Mouse (Mus musculus) right cerebral cortex, adult 2 months (tissue): ENCODE results near the gene Mettl26.

Source experiments
- DNase-seq, 2 experiments: peaks; one replicate each; pipeline ENCODE4 v3.0.0; 2021 to 2022; ENCODE audit warnings: low spot score in 2 of 2

Mettl26 gene

DNA sequence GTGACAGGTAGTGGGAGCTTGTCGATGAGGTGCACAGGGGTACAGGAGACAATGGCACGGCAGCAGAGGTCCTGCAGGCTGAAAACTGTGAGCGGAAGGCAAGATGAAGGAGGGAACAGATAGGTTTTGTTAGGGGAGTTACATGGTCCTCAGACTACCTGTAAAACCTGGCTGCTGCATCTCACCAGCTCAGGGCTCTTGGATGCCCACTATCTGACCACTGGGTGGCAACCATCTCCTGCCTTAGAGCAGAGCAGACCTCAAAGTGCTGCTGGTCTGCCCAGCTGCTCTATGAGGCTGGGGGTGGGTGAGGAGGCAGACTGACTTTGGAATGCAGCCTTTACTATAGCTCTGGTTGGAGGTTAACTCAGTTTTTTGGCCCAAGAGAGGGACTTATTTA, 8.9 kb downstream of the Mettl26 start:
- no peak for DNase-seq

DNA sequence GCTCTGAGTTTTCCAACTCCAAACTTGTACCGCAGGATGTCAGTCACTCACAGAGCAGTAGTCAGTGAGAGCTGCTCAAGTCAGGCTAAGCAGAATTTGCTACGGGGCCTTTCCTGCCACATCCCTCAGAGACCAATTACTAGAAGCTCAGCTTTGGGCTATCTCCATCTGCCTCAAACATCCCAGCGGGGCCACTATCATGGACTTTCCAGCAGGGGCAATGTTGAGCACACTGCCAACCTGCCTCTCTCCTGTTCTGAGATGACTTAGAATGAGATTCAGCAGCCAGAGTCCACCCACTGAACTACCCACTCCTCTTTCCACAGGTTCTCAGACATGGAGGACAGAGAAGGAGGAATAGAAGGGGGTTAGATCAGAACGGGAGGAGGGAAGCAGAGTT, 10.8 kb downstream of the Mettl26 start:
- DNase-seq: no peak

DNA sequence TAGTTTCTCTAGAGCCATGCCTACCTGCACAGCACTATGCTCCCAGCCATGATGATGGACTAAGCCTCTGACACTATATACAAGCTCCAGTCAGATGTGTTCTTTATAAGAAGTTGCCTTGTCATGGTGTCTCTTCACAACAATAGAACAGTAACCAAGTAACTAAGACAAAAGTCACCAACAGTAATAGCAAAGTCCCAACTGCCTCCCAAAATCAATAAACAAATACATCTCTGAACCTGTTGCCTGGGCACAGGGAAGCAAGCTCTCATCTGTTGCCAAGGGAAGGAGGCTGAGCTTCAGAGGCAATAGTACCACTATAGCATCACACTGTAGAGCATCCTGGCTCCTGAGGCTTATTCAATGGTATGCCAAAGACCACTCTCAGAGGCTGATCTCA, 11.9 kb downstream of the Mettl26 start:
- no peak for DNase-seq

DNA sequence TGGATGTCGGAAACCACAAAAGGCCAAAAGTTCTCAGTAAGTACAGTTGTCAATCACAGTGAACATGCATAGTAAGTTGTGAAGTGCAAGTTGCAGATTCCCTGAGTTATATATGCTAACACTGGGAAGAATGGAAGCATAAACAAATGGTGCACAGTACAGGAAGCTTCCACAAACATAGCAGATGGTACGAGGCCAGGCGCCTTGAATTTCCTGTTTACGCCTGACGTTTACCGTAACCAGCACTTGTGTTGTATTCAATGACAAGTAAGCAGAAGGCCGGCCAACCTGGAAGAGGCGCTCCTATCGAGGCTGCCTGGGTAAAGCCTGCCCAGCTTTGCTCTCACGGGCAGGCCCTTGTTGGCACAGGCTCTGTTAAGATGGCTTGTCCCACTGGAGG, 12.6 kb downstream of the Mettl26 start:
- no peak for DNase-seq

DNA sequence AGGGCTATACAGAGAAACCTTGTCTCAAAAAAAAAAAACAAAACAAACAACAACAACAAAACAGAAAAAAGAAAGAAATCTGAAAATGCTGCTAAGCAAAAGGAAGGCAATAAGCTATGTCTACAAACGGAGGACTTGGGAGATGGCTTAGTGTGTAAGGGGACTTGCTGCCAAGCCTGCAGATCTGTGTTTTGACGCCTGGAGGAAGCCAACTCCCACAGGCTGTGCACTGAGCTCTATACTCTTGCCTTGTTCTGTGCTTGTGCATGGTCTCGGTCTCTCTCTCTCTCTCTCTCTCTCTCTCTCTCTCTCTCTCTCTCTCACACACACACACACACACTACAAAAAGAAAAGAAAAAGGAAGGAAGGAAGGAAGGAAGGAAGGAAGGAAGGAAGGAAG, 14.0 kb downstream of the Mettl26 start:
- no peak for DNase-seq

DNA sequence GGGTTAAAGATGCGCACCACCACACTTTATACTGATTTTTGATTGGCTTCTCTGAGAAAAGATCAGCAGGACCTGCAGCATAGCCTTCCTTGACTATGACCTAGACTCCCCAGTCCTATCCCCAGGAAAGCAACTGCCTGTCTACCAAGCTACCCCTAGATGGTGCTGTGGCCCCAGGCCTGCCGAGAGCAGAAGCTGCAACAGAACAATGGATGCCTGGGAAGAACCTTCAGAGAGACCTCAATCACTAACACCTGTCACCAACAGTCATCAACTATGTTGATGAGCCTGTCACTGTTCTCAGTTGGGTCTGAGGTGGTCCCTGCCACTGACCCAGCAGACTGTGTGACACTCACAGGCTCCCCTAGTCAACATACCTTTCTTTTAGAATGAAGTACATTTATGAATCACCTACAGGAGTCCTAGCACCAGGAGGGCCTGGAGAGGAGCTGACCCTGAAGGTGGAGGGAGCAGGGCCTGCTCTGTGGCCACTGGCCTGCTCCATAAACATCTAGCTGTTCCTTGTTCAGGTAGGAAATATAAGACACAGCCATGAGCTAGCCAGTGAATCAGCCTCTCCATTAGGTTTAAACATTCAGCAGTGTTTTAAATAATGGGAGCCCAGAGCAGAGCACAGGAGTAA, 19.2 kb downstream of the Mettl26 start:
- peak; percentile 68 to 76 for DNase-seq

DNA sequence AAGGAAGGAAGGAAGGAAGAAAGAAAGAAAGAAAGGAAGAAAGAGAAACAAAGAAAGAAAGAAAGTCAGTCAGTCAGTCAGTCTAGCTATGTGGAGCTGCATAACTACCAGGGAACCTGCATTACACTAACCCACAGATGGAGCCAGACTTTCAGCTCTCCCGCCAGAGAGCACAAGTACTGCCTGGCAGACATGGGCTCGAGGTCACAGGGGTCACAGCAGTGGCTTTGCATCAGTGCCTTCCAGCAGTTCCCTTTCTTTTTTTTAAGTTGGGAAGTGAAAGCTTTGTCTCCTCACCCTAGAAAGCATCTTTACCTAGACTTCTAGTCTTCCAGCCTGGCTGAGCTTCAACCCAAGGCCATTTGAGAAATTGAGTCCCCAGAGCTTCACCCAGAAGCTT, 20.5 kb downstream of the Mettl26 start:
- no peak for DNase-seq

DNA sequence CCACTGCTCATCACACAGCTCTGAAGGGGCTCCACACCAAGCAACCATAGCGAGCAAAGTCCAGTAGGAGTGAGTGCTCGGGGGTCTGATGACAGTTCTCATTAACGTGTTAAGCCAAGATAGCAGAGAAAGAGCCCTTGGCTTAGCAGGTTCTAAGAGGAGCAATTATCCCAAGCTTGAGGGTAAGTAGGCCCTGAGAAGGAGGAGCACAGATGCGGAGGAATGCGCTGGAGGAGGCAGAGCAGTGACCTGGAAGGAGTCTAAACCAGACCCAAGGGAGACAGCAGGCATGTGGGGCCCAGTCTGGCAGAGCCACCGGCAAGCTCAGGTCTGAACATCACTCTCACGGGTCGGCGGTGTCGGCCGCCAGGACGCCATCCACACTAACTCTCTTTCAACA, 21.0 kb downstream of the Mettl26 start:
- no peak for DNase-seq

DNA sequence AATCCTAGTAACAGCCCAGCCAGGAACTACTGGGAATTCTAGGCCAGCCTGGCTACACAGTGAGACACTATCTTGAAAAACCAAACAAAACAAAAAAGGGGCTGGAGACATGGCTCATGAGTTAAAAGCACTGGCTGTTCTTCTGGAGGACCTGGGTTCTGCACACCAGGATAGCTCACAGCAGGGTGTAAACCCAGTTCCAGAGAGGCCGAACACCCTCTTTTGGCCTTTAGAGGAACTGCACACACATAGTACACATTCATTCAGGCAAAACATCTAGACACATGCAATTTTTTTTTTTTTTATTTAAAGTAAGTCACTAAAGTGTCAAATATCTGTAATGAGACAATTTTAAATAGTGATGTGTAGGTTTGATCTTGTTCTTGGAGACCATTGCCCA, 25.3 kb downstream of the Mettl26 start:
- DNase-seq: no peak

DNA sequence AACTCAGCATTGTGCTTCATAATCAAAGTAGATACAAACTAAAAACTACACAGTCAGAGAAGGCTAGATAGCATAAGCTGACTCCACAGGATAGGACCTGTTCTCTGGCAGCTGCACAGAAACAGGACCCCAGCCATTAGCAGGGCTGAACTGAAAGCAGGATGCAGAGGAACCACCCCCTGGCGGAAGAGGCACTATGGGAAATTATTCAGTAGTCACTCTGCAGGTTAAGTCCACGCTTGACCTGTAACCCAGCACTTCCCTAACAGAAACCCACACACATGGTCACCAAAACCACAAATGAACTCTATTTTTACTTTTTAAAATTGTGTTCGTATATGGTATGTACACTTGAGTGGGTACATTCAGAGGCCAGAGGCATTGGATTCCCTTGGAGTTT, 28.2 kb downstream of the Mettl26 start:
- DNase-seq: no peak

DNA sequence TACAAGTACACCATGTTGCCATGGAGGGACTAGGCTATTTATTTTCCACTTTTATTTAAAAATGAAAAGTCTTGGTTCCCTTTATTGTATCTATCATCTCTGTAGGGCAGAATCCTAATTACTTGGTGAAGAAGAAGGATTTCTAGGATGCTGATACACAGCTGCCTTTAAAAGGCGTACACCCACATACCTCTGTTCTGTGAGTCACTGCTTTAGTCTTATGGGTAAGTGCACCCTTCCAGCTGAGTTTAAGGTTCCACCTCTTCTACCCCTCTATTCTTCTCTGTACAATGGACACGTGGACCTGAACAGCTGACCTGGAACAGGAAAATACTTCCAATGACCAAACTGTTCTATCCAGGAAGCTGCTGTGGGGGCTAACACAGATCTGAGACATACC, 32.8 kb downstream of the Mettl26 start:
- DNase-seq: no peak

DNA sequence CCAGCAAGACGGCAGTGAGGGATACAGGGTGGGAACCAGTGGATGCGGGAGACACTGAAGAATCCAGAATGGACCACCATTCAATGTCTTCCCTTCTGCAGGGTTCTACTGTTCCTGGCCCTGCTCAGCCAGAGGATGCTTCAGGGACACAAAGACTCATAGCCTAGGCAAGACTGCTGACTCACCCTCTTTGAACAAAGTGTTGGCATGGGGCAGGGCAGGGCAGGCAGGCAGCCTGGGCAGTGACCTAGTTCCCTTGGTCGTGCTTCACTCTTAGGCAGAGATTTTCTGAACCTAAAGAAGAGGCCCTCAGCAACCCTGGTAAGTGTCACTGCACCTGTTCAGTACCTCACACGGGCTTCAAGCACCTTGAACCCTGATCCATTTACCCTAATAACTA, 36.9 kb downstream of the Mettl26 start:
- DNase-seq: no peak

DNA sequence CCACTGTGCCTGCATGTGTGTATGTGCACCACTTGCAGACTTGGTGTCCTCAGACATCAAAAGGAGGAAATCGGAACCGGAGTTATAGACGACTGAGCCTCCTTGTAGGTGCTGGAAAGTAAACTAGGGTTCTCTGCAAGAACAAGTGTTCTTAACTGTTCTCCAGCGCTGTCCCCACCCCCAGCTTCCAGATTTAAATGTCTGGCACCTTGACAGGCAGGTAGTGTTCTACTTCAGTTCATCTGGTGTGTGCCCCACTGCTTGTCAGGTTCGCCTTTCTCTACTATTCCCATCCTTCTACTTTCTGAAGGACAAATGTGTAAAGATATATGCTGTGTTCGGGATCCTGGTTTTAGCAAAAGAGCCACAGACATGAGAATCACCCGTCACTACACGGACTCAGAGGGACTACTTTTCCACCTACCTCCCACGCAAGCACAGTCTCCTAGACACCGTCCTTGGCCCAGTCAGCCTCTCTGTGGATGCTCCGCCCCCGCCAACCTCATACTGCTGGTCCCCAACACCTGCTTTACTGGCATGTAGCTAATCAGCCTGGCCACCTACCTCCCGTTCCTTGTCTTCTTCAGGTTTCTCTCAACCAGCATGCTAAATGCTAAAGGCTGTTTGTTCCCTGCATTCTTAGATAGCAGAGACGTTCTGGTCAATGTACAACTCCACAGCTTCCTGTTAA, 38.5 kb downstream of the Mettl26 start:
- DNase-seq: peak; percentile 77 to 79

DNA sequence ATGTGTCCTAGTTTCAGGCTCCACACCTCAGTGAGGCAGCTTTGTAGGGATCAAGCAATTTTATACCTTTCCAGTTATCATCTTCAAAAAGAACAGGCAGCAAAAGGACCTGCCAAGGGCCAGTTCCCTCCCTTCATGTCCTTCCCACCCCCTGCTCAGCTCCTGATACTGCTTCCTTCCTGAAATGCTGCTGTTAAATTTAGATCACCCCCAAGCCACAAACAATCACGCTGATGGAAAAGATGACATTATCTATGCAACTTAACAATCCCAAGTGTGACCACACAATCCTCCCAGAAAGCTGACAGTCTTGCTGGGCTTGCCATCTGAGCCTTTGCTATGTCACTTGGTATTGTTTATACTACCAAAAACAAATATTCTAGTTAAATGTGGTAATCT, 39.0 kb downstream of the Mettl26 start:
- DNase-seq: no peak

DNA sequence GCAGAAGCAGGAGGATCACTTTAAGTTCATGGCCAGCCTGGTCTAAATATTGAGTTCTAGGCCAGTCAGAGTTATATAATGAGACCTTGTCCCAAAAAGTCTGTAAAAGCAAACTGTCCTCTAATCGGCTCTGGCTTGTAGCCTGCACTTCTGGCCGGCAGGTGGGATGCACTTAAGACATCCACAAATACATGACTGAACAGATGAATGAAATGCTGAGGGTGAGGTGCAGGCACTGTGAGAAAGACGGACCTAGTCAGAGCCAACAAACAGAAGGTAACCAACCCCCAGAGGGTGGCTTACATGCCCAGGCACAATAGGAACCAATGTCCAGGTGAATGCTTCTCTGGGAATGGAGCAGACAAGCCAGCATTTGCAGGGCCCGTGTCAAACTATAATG, 39.4 kb downstream of the Mettl26 start:
- DNase-seq: no peak

DNA sequence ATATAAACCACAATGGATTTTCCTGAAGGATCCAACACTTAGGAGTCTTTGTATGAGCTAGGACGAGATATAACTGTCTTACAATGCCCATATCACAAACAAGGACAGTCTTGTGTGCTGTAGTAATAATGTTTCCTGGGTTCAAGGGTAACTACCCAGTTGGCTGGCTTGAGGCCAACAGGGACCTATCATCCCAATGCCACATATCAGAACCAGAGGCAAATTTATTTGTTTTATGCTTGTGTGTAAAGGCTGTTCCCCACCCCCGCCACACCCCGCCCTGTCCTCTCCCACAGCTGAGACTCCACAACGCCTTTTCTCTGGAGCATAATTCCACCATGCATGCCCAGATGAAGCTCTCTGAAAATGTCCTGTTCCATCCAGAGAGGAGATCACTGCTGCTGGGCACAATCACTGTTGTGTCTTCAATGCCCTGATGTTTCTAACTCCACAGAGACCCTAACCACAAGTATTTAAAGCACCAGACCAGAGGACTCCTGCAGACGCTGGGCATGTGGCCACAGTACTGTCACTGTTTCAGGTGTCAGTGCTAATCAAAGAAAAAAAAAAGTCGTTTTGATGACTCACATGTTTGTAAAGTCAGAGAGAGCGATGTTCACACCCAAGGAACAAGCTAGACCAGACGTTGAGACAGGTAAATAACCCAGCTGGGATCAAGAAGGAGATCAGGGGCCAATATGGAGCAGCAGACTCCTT, 42.2 kb downstream of the Mettl26 start:
- no peak for DNase-seq

DNA sequence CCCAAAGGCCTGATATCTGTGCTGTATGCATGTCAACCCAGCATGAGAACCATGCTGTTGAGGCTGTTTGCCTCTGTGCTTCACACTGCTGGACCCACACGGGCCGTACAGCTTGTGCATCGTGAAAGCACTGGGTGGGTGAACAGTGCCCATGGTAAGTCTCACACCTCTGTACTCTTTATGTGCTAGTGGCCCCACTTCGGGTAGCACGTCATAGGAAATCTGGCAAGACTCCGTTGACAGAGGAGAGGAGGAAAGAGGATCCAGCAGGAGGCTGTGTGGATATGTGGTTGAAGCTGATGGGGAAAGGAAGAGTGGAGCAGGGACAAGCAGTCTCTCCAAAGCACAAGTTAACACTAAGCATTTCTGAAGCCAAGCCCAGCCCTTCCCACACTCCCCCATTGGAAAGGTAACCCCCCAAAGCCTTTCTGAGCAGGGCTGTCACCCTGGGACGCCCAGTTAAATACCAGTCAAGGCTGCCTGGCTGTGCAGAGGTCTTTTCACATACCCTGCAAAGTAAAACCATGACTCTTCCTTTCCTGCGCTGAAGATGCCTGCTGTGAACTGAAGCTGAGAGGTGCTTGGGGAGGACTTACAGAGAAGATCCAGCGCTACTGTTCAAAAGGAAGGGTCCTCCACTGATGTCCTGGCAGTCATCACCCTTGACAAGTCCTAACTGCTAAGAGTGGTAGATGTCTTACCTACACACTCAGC, 43.3 kb downstream of the Mettl26 start:
- DNase-seq: no peak

DNA sequence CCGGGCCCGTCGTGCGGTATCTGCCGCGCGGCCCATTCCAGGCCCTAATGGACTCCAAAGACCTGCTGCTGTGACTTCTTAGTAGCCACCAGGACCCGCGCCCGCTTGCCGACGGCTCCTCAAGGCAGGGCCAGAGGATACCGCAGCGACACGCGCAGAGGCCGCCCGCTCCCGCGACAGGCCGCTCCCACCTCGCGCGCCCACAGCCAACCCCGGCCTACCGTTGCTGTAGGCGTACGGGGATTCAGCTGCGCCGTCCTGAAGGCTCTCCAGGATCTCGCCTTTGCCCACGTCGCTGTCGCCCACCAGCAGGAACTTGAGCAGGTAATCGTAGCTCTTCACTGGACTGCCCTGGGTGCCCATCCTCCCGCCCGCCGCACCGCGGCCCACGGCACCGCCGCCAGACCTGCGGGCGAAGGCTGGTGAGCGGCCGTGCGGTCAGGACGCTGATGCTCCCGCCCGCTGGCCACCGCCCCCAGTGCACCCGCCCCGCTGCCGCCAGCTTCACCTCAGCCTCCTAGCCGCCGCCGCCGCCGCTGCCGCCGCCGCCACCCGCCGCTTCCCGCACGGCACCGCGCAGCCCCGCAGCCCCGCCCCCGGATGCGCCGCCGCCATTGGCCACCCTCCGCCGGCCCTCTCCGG, 44.4 kb downstream of the Mettl26 start, which contains the start of gene Rab40c:
Gene Rab40c (minus strand): TSS at position 584 of the 642 bp plus-strand sequence.
- DNase-seq: peak; percentile 43 to 44

DNA sequence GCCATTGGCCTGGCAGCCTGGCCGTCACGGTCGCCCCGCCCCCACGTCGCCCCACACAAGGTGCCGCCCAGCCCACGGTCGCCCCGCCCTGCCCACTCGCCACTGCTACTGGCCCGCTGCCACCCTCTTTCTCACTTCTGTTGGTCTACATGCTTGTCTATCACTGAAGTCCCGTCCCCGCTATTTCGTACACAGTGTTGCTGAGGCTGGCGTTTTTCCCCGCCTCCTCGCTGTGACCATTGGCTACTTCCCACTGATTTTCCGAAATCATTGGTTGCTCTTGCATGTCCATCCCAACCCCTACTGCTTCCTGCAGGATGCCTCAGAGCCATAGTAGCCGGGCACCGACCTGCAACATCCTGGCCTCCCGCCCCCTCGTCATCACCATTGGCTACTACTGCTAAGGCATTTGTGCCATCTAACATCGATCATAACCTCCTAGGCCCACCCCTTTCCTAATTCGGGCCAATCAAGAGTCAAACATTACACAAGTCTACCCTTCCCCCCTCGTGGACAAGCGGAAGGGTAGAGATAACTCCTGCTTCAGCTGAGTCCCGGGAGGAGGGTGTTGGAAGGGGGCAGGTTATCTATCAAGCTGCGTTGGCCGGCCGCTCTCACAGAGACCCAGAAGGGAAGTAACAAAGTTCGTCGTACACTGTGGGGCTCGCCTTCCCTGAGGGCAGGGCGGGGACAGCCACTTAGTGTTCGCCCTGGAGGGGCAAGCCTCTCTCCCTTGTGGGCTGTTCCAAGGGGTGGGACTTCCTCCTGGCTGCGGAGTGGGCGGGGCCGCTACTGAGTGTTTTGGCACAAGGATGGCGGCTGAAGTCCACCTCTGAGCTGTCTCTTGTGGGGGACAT, 45.1 kb downstream of the Mettl26 start:
- DNase-seq: peak; percentile 100

DNA sequence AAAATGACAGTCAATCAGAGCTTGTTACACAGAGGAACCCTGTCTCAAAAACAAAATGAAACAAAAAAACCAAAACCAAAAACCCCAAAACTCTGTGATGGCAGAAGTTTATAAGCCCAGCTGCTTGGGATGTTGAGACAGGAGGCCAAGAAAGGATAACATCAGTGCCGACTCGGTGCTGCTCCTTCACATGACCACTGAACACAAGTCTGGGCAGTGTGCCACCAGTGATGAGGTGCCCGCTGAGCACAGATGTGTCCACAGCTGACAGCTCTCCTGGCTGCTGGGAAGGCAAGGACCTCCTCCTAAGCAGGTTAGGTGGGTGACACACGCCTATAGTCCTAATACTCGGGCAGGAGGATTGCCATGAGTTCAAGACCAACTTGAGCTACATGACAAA, 47.2 kb downstream of the Mettl26 start:
- no peak for DNase-seq

DNA sequence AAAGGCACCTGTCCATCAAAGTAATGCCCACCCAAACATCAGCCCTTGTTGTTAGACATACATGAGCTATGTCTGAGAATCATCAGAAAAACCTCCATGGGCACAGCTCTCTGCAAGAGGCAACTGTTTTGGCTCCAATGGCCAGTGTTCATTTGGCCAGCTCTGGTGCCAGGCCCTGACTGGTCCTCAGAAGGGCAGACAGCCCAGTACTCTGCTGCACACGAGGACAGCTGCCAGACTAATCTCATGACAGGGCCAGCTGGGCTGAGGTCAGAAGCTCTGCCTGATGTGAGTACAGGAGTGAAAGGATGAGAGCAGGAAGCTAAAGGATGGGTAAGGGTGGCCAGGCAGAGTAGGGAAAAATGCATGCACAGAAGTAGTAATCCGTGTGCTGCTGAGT, 50.5 kb downstream of the Mettl26 start:
- no peak for DNase-seq
